Mouse (Mus musculus) midbrain, embryonic 10.5 days (tissue): ENCODE results near the gene Atp9a. TPM values are rescaled to one million over a fixed set of nuclear protein-coding genes. Genes with fewer than 3 reads are reported as not detected.

Experiments
- DNase-seq: peaks from one replicate; pipeline ENCODE4 v3.0.0-alpha.2; 2017; ENCODE audit warnings: low spot score
- H3K27ac ChIP-seq: fragments of 300-500 bp; sonication (generic); replicated peaks from 2 replicates; pipeline ENCODE4 v1.5.1; 2016; ENCODE audit warnings: mild to moderate bottlenecking
- H3K27me3 ChIP-seq: fragments of 300-500 bp; sonication (generic); 2 replicates; pipeline ENCODE4 v1.6.1; 2016; ENCODE audit warnings: low read depth, mild to moderate bottlenecking; ENCODE audit not compliant: poor library complexity, severe bottlenecking
- H3K36me3 ChIP-seq: fragments of 300-500 bp; sonication (generic); 2 replicates; pipeline ENCODE4 v1.6.1; 2016; ENCODE audit warnings: mild to moderate bottlenecking, moderate library complexity
- H3K4me1 ChIP-seq: fragments of 300-500 bp; sonication (generic); 2 replicates; pipeline ENCODE4 v1.6.1; 2016
- H3K4me3 ChIP-seq: fragments of 300-500 bp; sonication (generic); 2 replicates; pipeline ENCODE4 v1.5.1; 2016; ENCODE audit warnings: mild to moderate bottlenecking, moderate library complexity
- H3K9me3 ChIP-seq: fragments of 300-500 bp; sonication (generic); replicated peaks from 2 replicates; pipeline ENCODE4 v1.6.1; 2016; ENCODE audit warnings: mild to moderate bottlenecking
- WGBS: fragments of 180-500 bp; shearing (Covaris S2); methylation state at CpG from one replicate; pipeline ENCODE4 v1.1.7; 2016; 5-methylcytosine and 5-hydroxymethylcytosine counted together
- polyA plus RNA-seq: library from polyadenylated mRNA; unstranded; fragments of >200 nt; fragmentation: Nextera tagmentation; extraction: Ambion mirVana; gene quantifications from 2 replicates; pipeline ENCODE4 v1.2.1, GENCODE M21; 2016

Gene Atp9a
- polyA plus RNA-seq, 1 experiment from 2014 or later = 15.5 TPM

DNA sequence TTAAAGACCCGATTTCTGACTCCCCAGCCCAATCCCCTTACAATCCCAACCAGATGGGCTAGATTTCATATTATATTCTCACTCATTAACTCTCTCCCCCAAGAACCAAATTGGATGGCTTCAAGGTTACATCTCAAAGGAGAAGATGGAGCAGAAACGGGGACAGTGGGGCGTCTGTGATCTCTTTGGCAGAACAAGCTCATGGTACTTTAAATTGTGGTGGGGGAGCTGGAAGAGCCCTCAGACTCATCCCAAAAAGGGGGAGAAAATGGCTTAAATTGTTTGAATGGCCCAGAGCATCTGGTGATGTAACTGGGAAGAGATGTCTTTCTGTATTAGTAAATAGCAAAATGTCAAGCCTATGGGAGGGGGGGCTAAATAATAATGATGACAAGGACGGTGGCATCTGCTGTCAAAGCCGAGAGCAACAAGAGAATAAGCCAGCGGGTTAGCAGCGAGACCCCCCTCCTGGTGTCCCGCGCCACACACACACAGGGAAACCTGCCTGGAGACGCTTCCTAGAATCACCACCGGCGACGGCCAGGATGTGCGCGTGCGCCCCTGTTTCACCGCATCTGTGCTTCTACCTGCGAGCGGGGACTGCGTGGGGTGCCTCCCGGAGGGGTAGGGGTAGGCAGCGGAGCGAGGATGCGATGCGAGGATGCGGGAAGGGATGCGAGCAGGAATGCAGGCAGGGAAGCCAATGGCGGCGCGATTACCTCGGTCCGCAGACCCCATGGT lies 141.3 kb downstream of the Atp9a start:
- Histone ChIP-seq H3K36me3 (no peaks in the 10 kb centered on the region), H3K9me3 (no peaks in the 10 kb centered on the region), H3K4me1 (peaks cover 39% of the 10 kb centered on the region), H3K4me3 (peak overlapping the region; percentile 70), H3K27me3 (peaks cover 87% of the 10 kb centered on the region), H3K27ac (peak overlapping the region; percentile 81)
- 2% methylated on average over 32 of the region's 32 CpGs for WGBS
- DNase-seq = no peak

DNA sequence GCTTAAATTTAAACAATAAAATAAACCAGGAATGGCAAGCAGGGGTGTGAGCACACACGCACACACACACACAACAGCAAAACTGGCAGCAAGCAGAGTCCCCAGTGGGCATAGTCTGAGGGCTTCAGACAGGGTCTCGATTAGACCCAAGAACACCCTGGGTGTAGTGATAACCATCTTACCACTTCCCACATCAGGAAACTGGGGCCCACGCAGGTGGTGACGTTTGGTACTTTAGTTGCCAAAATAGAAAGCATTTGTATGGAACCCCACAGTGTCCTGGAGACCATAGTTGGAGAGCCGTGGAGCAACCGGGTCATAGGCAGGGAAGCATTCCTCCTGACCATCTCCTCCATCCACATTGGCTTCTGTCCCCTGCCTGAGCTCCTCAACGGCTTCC lies 146.5 kb downstream of the Atp9a start:
- Histone ChIP-seq H3K27me3 (peaks cover 58% of the 10 kb centered on the region), H3K9me3 (no peaks in the 10 kb centered on the region), H3K36me3 (no peaks in the 10 kb centered on the region), H3K4me1 (peaks cover 20% of the 10 kb centered on the region), H3K4me3 (no peak overlapping the region), H3K27ac (0 out of 2 replicates have a peak overlapping the region, but pooled peaks have one; percentile 7)
- no peak for DNase-seq
- WGBS = 76% methylated on average over 7 of the region's 7 CpGs

DNA sequence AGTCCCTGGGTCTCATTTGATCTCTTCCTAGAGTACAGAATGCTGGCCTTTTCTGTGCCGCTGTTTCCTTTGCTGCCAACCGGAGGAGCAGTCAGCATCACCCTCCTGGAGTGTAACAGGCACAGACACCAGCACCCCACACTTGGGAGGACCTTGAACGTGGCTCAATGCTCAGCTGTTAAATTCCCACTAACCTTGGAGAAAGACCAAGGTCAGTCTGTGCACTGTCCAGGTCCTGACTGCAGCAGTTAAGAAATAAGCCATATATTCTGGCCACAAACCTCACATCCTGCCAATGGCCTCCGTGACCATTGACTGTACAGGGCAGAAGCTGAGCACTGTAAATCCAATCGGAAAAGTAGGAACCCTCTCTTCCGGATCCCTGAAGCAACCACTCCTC lies 148.5 kb downstream of the Atp9a start:
- Histone ChIP-seq H3K27me3 (peaks cover 58% of the 10 kb centered on the region), H3K9me3 (no peaks in the 10 kb centered on the region), H3K27ac (no peak overlapping the region), H3K4me1 (peaks cover 29% of the 10 kb centered on the region), H3K36me3 (no peaks in the 10 kb centered on the region), H3K4me3 (no peak overlapping the region)
- WGBS = 88% methylated on average over 6 of the region's 6 CpGs
- no peak for DNase-seq

DNA sequence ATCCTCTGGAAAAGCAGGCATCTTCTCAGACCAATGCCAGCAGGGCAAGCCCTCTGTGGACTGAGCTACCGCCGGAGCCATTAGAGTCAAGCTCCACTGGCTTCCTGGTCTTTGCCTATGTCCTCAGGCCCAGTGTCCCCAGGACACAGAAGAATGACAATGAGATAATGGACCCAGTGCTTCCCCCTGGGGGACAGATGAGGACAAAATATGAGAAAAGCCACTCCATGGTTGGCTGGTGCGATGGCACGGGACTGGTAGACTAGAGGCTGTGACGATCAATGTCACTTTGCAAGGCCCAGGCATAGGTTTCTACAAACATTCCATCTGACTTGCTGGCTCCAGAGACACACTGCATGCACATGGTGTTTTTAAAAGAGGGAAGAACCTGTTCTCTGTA lies 149.2 kb downstream of the Atp9a start:
- Histone ChIP-seq H3K27me3 (peaks cover 58% of the 10 kb centered on the region), H3K4me1 (peaks cover 31% of the 10 kb centered on the region), H3K4me3 (no peak overlapping the region), H3K27ac (no peak overlapping the region), H3K36me3 (no peaks in the 10 kb centered on the region), H3K9me3 (no peaks in the 10 kb centered on the region)
- DNase-seq = no peak
- 89% methylated on average over 5 of the region's 5 CpGs for WGBS

DNA sequence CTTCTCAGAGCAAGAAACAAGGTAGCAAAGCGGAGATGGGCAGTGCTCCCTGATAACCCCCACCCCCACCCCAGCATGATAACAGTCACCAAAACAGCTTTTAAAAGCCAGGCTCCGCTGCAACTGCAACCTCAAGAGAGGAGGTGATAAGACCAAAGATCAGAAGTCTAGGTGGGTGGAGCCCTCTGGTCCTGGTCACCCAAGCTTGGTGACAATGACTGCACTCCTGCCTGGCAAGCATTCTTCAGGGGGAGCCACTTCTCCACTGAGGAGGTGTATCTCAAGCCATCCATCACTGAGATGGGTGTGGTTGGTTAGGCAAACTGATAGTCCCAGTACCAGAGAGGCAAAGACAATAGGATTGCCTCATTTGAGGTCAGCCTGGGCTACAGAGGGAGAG lies 151.1 kb downstream of the Atp9a start:
- no peaks in the 10 kb centered on the region for H3K9me3 ChIP-seq
- H3K27ac ChIP-seq = no peak overlapping the region
- H3K36me3 ChIP-seq = no peaks in the 10 kb centered on the region
- no peak for DNase-seq
- H3K27me3 ChIP-seq = peaks cover 53% of the 10 kb centered on the region
- no peak overlapping the region for H3K4me3 ChIP-seq
- 77% methylated on average over 2 of the region's 2 CpGs for WGBS
- peaks cover 32% of the 10 kb centered on the region for H3K4me1 ChIP-seq

DNA sequence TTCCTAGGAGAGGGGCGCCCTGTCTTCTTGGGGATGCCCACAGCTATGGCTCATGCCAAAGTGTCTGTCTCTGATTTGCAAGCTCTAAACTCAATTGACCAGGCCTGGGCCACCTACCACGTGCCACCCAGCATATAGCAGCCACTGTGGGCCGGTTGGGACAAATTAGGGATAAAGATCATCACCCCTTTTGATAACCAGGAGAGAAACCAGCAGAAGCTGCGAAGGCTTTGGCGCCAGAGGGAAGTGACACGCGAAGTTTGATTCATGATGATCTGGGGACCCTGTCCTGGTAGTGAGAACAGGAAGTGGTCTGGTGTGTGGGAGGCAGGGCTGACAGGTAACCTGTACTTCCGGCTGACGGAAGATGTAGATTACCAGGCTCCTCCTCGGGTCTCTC lies 151.7 kb downstream of the Atp9a start:
- Histone ChIP-seq H3K9me3 (no peaks in the 10 kb centered on the region), H3K27ac (no peak overlapping the region), H3K4me3 (peak overlapping the region; percentile 63), H3K27me3 (peaks cover 53% of the 10 kb centered on the region), H3K36me3 (no peaks in the 10 kb centered on the region), H3K4me1 (peaks cover 27% of the 10 kb centered on the region)
- 45% methylated on average over 10 of the region's 10 CpGs for WGBS
- no peak for DNase-seq

DNA sequence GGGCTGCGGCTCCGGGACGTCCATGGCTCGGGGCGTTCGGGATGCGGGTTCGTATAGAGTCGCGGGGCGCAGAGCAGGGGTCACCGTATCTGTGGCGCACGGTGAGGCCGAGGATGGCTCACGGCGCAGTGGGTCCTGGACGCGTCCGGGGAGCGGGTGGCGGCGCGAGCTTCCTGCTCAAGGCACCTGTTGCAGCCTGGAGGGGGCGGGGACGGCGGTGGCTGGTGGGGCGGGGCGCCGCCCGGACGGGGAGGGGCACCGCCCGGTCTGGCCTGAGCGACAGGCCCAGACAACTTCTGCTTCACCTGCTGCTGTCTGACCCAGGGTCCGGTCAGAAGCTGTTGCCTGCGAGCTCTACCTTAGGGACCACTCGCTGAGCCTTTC lies 152.0 kb downstream of the Atp9a start:
- H3K27me3 ChIP-seq = peaks cover 53% of the 10 kb centered on the region

DNA sequence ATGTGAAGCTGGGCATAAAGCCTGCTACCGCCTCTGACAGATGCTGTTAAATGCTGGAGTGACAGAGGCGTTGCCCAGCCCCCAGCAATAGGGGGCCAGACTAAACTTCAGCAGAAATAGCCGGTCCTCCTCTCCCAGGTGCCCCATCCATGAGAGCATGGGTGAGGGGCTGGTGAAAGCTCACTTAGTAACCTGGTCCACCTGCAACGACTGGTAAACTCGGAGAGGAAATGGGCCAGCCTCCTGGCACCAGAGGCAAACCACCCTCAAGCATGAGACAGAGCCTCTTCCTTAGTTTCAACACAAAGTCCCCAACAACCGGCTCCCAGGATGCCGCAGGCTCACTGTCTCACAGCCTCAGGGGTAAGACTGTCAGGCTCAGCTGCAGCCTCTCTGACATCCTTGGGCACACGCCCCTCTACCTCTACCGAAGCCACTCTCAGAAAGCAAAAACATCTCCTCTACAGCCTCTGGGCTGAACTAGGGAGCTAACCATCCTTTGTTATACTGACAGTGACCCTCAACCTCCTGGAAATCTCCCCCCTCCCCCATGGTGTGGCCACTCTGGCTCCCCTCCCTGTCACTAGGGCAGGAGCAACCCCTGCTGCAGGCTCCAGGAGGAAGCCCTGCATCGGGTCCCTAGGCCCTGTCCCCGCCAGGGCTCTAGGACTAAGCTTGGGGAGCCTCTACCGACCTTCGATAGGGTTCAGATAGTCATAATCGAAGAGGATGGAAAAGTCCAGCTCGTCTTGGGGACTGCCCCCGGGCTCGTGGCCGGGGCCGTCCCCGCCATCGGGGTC lies 152.6 kb downstream of the Atp9a start:
- 6% methylated on average over 21 of the region's 21 CpGs for WGBS
- H3K4me3 ChIP-seq = peak overlapping the region; percentile 63
- peaks cover 53% of the 10 kb centered on the region for H3K27me3 ChIP-seq
- no peaks in the 10 kb centered on the region for H3K36me3 ChIP-seq
- H3K9me3 ChIP-seq = no peaks in the 10 kb centered on the region
- peak overlapping the region; percentile 55 for H3K27ac ChIP-seq
- peak; percentile 33 for DNase-seq
- peaks cover 31% of the 10 kb centered on the region for H3K4me1 ChIP-seq

More for the DNA sequence above, 152.0 kb downstream of the Atp9a start:
- DNase-seq = peak; percentile 42
- Histone ChIP-seq H3K4me1 (peaks cover 27% of the 10 kb centered on the region), H3K36me3 (no peaks in the 10 kb centered on the region), H3K27ac (peak overlapping the region; percentile 55), H3K9me3 (no peaks in the 10 kb centered on the region), H3K4me3 (peak overlapping the region; percentile 63)
- 2% methylated on average over 37 of the region's 38 CpGs for WGBS

DNA sequence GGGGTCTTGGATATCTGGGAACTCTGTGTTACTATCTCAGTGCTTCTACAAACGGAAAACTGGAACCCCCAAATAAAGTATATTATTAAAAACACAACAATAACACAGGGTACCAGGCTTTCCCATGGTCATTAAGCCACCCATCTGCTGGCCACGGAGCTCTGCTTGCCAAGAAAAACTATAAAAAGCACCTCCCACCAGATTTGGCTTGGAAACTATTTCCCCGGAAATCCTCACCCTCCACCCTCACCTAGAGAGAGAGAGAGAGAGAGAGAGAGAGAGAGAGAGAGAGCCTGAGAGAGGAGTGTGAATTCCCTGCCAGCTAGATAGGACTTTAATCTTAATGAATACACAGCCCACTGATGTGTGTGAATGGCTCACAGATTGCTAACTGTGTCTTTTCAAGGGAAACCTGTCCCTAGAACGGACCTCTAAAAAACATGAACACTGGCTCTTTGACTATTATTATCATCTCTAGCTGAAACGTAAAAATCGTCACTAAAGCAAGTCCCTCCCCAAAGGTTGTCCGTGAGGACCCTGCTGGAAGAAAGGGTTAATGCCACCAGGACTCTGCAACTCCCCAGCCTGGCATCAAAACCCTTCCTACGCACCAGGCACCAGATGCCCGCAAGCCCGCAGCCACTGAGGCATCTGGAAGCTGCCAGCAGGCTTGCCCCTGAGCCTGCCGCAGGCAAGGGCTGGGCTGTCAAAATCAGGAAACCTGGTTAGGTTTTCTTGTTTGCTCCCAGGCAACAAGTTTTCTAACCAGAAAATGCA lies 153.4 kb downstream of the Atp9a start:
- H3K27me3 ChIP-seq = peaks cover 53% of the 10 kb centered on the region
- H3K4me3 ChIP-seq = no peak overlapping the region
- no peaks in the 10 kb centered on the region for H3K9me3 ChIP-seq
- H3K36me3 ChIP-seq = no peaks in the 10 kb centered on the region
- H3K4me1 ChIP-seq = peaks cover 39% of the 10 kb centered on the region
- no peak overlapping the region for H3K27ac ChIP-seq
- no peak for DNase-seq
- WGBS = 69% methylated on average over 11 of the region's 11 CpGs

DNA sequence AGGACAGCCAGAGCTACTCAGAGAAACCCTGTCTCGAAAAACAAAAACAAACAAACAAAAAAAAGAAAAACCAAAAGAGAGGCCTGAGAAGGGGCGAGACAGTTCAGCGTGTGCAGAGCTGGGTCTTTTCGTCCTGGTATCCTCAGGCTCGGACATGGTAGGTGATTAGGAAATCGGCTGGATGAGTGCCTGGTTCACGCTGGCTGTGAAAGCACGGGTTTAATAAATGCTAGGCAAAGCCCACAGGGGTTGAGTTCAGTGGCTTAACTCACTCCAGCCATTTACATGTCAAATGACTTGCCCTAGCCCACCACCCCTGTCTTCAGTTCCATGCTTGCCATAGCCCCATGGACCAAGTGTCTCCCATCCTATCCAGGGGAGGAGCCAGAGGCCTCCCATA lies 155.1 kb downstream of the Atp9a start:
- Histone ChIP-seq H3K27ac (no peak overlapping the region), H3K27me3 (peaks cover 50% of the 10 kb centered on the region), H3K4me3 (no peak overlapping the region), H3K4me1 (peaks cover 39% of the 10 kb centered on the region), H3K36me3 (no peaks in the 10 kb centered on the region), H3K9me3 (no peaks in the 10 kb centered on the region)
- no peak for DNase-seq
- 74% methylated on average over 8 of the region's 8 CpGs for WGBS

DNA sequence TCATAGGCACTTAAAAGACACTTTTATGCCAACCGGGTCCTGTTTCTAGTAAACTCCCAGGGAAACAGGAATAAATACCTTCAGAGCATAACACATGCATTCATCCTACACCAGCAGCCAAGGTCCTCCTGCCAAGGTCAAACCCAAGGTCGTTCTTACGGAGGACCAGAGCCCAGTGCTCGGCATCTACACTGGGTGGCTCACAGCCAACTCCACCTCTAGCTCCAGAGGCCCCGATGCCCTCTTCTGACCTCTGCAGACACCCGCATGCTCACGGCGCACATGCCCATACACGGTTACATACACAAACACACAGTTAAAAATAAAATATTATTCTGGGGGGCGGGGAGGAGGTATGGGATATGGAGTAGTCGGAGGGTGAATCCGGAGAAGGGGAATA lies 155.7 kb downstream of the Atp9a start:
- Histone ChIP-seq H3K9me3 (no peaks in the 10 kb centered on the region), H3K4me3 (no peak overlapping the region), H3K27me3 (peaks cover 43% of the 10 kb centered on the region), H3K4me1 (peaks cover 42% of the 10 kb centered on the region), H3K27ac (no peak overlapping the region), H3K36me3 (no peaks in the 10 kb centered on the region)
- no peak for DNase-seq
- WGBS = 91% methylated on average over 12 of the region's 12 CpGs

DNA sequence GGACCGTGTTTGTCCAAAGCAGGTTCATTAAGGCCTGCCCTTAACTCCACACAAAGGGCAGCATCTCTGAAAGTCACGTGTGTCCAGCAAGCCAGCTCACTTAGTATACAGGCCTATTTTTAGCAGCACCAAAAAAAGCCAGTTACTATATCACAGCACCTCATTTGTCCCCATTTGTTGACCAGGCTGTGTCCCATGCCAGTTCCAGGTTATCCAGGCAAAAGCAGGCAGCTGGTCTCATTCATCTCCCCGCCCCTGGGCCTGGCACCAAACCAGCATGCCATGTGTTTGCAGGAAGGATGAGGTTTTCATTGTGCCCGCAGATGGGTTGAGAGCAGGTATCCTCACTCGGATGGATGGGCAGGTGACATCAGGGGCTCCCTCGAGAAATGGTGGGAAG lies 157.4 kb downstream of the Atp9a start:
- Histone ChIP-seq H3K9me3 (no peaks in the 10 kb centered on the region), H3K27me3 (peaks cover 33% of the 10 kb centered on the region), H3K36me3 (no peaks in the 10 kb centered on the region), H3K4me1 (peaks cover 50% of the 10 kb centered on the region), H3K27ac (no peak overlapping the region), H3K4me3 (no peak overlapping the region)
- DNase-seq = no peak
- WGBS = 84% methylated on average over 6 of the region's 6 CpGs
